Mouse (Mus musculus): ENCODE results near the gene Tspan14. TPM values are rescaled to one million over a fixed set of nuclear protein-coding genes. Genes with fewer than 3 reads are reported as not detected.

The Tspan14 gene
- total RNA-seq, 2 experiments from 2014 or later = 81.9 to 86.2 TPM

DNA sequence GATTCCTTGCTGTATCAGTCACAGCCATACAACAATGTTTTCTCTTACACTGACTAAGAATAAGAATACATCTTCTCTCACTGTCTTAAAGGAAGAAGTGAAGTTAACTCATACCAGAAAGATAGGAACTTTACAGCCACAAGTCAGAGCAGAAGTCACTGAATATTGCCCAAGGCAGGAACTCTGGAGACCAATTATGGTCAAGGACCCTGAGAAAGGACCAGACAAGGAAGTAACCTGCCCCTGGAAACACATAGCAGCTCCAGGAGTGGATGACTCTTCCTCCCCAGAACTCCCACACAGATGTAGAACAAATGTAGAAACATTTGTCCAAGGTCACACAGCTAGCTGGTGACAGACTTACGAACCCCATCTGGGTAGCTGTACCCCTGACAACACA, 45.4 kb downstream of the Tspan14 start:
- intact Hi-C loops (cut with DNase I) = no loop called here
- DNase-seq = no peak

DNA sequence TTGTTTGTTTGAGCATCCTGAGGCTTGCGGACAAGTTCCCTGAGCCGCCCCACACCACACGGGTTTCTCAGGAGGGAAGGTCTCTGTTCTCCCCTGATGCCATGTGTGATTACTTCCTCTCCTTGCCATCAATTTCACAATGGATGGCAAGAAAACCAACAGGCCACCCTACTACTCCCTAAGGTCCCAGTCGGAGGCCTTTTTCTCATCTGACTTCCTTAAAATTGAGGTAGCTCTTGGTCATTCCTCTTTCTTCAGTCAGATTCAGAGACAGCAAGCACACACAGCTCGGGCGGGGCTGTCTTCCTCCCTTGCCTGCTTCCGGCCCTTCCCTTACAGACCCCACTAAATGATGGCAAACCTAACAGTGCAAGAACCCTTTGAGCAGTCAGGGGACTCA, 47.1 kb downstream of the Tspan14 start:
- intact Hi-C loops (cut with DNase I) = loop anchor here (5.0 kb wide), 2 partner anchors 53 to 113 kb away; no protein-coding TSS in a partner anchor

GRCm38 (mm10) chr14:40918477-40918876, 48.1 kb downstream of the Tspan14 start:
- DNase-seq = no peak
- intact Hi-C loops (cut with DNase I) = loop anchor here (5.0 kb wide), 2 partner anchors 54 to 114 kb away; no protein-coding TSS in a partner anchor

More for the DNA sequence above, 47.1 kb downstream of the Tspan14 start:
- no peak for DNase-seq

- peak; percentile 90 for DNase-seq
- intact Hi-C loops (cut with DNase I) = loop anchor here (5.0 kb wide), 2 partner anchors 55 to 115 kb away; no protein-coding TSS in a partner anchor
Measured at GRCm38 (mm10) chr14:40917632-40918031, 49.0 kb downstream of the Tspan14 start.

- intact Hi-C loops (cut with DNase I) = loop anchor here (5.0 kb wide), 2 partner anchors 56 to 116 kb away; no protein-coding TSS in a partner anchor
Measured at GRCm38 (mm10) chr14:40916667-40917066, 49.9 kb downstream of the Tspan14 start.

GRCm38 (mm10) chr14:40915838-40916237, 50.8 kb downstream of the Tspan14 start:
- DNase-seq = no peak
- intact Hi-C loops (cut with DNase I) = loop anchor here (5.0 kb wide), 2 partner anchors 56 to 116 kb away; no protein-coding TSS in a partner anchor

More at GRCm38 (mm10) chr14:40916667-40917066, 49.9 kb downstream of the Tspan14 start:
- DNase-seq = no peak

- intact Hi-C loops (cut with DNase I) = loop anchor here (5.0 kb wide), 2 partner anchors 58 to 118 kb away; no protein-coding TSS in a partner anchor
- DNase-seq = no peak
Measured at GRCm38 (mm10) chr14:40914701-40915100, 51.9 kb downstream of the Tspan14 start.

- intact Hi-C loops (cut with DNase I) = no loop called here
- no peak for DNase-seq
Measured at GRCm38 (mm10) chr14:40913709-40914108, 52.9 kb downstream of the Tspan14 start.

GRCm38 (mm10) chr14:40911529-40911928, 55.1 kb downstream of the Tspan14 start:
- intact Hi-C loops (cut with DNase I) = no loop called here
- DNase-seq = no peak

DNA sequence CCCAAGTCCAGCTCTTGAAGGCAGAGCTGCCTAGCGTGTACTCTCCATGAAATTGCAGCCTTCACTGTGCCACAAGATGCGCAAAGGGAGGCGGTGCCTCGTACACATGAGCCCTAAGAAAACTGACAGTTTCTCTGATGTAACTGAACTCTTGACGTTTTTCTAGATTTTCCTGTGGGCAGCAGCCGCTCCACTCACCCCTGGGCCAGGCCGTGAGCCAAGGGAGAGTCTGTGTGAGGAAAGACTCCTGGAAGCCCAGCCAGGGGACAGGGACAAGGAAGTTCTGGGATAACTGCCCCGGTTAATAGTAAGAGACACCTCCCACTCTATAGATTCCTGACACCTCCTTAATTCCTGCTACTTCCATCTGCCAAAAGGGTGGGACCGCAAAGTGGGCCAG, 57.8 kb downstream of the Tspan14 start:
- intact Hi-C loops (cut with DNase I) = no loop called here
- DNase-seq = no peak

DNA sequence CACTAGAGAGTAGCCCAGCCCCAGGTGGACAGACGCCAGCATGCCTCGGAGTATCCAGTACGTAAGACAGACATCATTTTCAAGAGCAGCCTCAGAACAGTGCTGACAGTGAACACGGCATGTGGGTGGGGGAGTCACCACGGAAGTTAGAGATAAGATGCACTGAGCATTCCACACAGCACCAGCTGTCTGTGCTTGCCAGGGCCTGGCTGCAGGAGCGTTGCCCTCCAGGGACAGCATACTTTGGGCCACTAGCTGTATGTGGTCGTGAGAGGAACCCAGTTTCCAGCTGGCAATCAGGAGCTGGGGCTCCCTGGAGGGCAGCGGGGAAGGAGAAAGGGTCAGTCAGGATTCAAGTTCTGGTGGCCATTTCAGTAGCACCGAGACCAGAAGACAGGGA, 59.8 kb downstream of the Tspan14 start:
- intact Hi-C loops (cut with DNase I) = no loop called here
- DNase-seq = no peak

DNA sequence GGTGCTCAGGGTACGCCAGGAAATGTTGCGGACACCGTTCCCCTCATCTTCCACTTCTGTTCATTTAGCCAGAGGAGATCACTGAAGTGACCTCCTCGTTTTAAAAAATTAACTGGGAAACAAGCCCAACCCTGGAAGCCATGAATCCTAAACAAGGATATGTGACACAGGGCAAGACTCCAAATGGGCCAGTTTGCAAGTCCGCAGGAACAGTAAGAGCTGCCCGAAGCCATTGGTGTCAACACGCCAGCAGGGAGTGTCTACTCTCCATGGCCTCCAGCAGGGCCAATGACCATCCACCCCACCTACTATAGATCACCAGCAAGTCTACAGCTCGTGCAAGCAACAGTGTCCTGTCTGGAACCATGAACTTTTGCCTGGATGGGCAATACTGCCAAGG, 60.8 kb downstream of the Tspan14 start:
- intact Hi-C loops (cut with DNase I) = no loop called here

DNA sequence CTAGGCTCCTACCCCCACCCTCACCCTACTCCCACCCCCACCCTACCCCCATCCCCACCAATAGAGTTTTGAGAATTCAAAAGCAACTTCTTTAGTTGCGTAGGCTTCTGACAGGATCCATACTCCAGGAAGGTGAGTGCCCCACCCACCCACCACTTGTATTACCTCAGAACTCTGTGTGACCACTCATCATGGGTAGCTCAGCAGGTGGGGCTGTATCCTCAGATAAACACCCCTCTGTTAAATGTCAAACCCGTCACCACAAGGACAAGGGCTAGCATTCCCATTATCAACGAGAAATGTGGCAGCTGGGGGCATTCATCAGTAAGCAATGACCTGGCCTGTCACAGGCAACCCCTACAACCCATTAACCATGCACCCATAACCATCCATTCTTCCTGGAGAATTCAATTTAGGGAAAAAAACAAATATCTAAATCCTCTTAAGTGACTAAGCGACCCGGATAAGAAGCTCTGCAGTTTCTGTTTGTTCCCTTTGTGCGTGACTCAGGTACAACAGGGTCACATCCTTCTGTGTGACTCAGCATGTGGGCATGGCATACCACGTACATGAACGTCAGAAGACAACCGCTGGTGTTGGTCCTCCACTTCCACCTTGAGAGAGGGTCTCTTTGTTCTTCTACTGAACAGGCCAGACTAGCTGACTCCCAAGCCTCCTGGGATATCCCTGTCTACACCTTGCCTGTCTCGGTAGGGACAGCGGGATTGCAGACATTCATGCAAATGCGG, 64.1 kb downstream of the Tspan14 start:
- intact Hi-C loops (cut with DNase I) = no loop called here

More for the DNA sequence above, 60.8 kb downstream of the Tspan14 start:
- no peak for DNase-seq

DNA sequence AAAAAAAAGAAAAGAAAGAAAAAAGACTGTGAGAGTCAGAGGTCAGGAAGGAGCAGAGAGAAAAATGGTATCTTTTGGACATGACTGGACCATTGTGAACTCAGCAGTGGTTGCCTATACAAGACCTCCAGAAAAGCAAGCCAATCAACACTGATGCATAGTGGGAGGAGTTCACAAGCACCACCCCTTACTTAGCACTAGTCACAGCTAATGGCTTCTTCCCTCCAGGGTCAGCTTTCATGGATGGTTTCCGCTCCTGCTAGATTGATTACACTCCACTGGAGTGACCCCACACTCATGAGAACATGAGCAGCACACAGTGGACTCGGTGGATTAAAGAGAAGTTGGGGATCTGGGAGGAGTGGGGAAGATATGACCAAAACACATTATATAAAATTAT, 66.3 kb downstream of the Tspan14 start:
- no peak for DNase-seq
- intact Hi-C loops (cut with DNase I) = no loop called here

More for the DNA sequence above, 64.1 kb downstream of the Tspan14 start:
- DNase-seq = no peak

- no peak for DNase-seq
- intact Hi-C loops (cut with DNase I) = no loop called here
Measured at GRCm38 (mm10) chr14:40897916-40898315, 68.7 kb downstream of the Tspan14 start.

DNA sequence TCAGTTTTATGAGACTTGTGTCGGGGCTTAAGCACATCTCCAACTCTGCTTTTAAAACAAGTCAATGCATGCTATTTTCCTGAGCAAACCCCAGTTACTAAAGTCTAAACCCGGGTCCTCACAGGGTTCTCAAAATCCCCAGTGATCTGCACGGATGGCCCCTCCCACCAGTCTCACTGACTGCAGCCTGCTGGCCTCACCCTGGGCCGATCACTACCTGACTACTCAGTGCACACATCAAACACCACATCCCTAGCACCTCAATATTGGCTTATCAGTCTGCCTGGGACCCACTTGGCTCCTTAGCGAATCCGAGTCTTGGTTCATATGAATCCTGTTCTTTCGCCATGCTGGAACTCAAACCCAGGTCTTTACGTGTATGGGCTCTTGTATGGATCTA, 70.9 kb downstream of the Tspan14 start:
- DNase-seq = no peak
- intact Hi-C loops (cut with DNase I) = no loop called here

DNA sequence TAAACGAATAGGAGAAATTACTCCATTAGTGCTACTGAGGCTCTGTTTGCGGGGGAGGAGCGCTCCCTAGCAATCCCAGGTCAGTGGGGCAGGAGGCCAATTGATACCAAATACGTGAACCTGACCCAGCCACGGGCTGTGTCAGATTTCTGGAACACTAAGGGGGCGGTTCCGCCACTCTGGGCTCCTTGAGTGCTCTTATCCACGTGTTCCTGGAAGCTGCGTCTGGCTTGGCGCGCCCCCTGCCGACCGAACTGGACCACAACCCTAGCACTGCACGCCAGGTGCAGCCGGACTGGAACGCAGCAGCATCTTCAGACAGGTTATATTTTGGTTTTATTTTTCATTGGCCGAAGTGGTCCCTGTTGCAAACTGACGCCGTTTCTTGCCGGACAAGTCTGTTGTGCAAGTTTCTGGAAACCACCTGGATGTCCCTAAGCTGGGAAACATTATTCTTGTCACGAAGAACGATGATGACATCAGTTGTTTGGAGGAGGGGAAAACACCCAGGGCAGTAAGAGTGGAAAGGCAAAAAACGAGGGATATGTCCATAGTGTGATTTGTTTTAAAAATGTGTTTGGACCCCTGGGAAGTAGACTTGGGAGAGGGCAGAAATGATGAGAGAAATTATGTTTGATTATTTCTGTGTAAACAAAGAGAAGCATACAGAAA, 71.9 kb downstream of the Tspan14 start:
- peak; percentile 80 for DNase-seq
- intact Hi-C loops (cut with DNase I) = no loop called here

GRCm38 (mm10) chr14:40893884-40894283, 72.7 kb downstream of the Tspan14 start:
- intact Hi-C loops (cut with DNase I) = no loop called here
- no peak for DNase-seq

DNA sequence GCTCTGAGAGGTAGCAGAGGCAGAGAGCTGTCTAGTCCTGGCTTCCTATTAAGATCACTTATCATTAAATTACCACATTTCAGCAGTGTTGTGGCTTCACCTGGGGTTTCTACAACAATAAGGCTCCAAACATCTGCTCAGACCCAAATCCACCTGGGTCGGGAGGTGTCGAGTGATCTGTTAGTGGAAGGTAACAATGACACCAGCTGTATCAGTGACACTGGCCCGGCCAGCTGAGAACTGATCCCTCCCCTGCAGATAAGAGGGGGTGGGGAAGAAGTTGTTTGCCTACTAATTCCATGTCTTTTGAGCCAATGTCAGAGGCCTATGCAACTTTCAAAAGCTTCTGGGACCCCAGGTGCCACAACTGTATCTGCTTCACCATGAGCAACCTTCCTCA, 73.4 kb downstream of the Tspan14 start, which contains the start of gene Sh2d4b:
Sh2d4b (minus strand) TSS at position 71 of the 400 bp plus-strand sequence.
- intact Hi-C loops (cut with DNase I) = no loop called here
- no peak for DNase-seq

GRCm38 (mm10) chr14:40892326-40892825, 74.2 kb downstream of the Tspan14 start:
- intact Hi-C loops (cut with DNase I) = no loop called here
- DNase-seq = no peak

- DNase-seq = no peak
- intact Hi-C loops (cut with DNase I) = no loop called here
Measured at GRCm38 (mm10) chr14:40891506-40891905, 75.1 kb downstream of the Tspan14 start.
